Mouse (Mus musculus) CH12F3 (cell line): ENCODE data around the gene 1700028P14Rik.

Experiments
- in situ Hi-C: fragments of 300-500 bp; cut with MboI; formaldehyde crosslinking; loops from 2 replicates; pipeline ENCODE4 v1.14.3; 2020; ENCODE audit warnings: low sequenced_read_pairs

Gene 1700028P14Rik

GRCm38 (mm10) chr19:23609724-23610123, 42.9 kb downstream of the 1700028P14Rik start:
- in situ Hi-C loops = no loop called here

- in situ Hi-C loops = no loop called here
These were observed 44.7 kb downstream of the 1700028P14Rik start for GRCm38 (mm10) chr19:23607951-23608350.

- in situ Hi-C loops = no loop called here
These were observed 57.7 kb downstream of the 1700028P14Rik start for GRCm38 (mm10) chr19:23594950-23595349.

GRCm38 (mm10) chr19:23578606-23579355, 73.8 kb downstream of the 1700028P14Rik start:
- in situ Hi-C loops = no loop called here

GRCm38 (mm10) chr19:23576685-23577084, 75.9 kb downstream of the 1700028P14Rik start:
- in situ Hi-C loops = no loop called here

GRCm38 (mm10) chr19:23563693-23564092, 88.9 kb downstream of the 1700028P14Rik start:
- in situ Hi-C loops = no loop called here

- in situ Hi-C loops = no loop called here
These were observed 90.0 kb downstream of the 1700028P14Rik start for GRCm38 (mm10) chr19:23562588-23562987.

GRCm38 (mm10) chr19:23562061-23562460, 90.6 kb downstream of the 1700028P14Rik start:
- in situ Hi-C loops = no loop called here

GRCm38 (mm10) chr19:23553450-23553849, 99.2 kb downstream of the 1700028P14Rik start:
- in situ Hi-C loops = no loop called here

GRCm38 (mm10) chr19:23545604-23546003, 107.0 kb downstream of the 1700028P14Rik start:
- in situ Hi-C loops = no loop called here

GRCm38 (mm10) chr19:23543244-23544004, 109.2 kb downstream of the 1700028P14Rik start:
- in situ Hi-C loops = no loop called here

GRCm38 (mm10) chr19:23542759-23543158, 109.9 kb downstream of the 1700028P14Rik start:
- in situ Hi-C loops = no loop called here

GRCm38 (mm10) chr19:23535700-23536099, 116.9 kb downstream of the 1700028P14Rik start:
- in situ Hi-C loops = no loop called here

- in situ Hi-C loops = no loop called here
These were observed 120.7 kb downstream of the 1700028P14Rik start for GRCm38 (mm10) chr19:23531899-23532298.

- in situ Hi-C loops = loop anchor here (25.0 kb wide), 1 partner anchor 586 kb away; no protein-coding TSS in a partner anchor
These were observed 128.9 kb downstream of the 1700028P14Rik start for GRCm38 (mm10) chr19:23523711-23524110.

GRCm38 (mm10) chr19:23521831-23522230, 130.8 kb downstream of the 1700028P14Rik start:
- in situ Hi-C loops = loop anchor here (25.0 kb wide), 1 partner anchor 585 kb away; no protein-coding TSS in a partner anchor

GRCm38 (mm10) chr19:23521071-23521470, 131.5 kb downstream of the 1700028P14Rik start:
- in situ Hi-C loops = loop anchor here (25.0 kb wide), 1 partner anchor 584 kb away; no protein-coding TSS in a partner anchor

- in situ Hi-C loops = loop anchor here (25.0 kb wide), 1 partner anchor 583 kb away; no protein-coding TSS in a partner anchor
These were observed 132.0 kb downstream of the 1700028P14Rik start for GRCm38 (mm10) chr19:23520629-23521028.

- in situ Hi-C loops = loop anchor here (25.0 kb wide), 1 partner anchor 581 kb away; no protein-coding TSS in a partner anchor
These were observed 134.1 kb downstream of the 1700028P14Rik start for GRCm38 (mm10) chr19:23518477-23518876.

GRCm38 (mm10) chr19:23511303-23511702, 141.3 kb downstream of the 1700028P14Rik start:
- in situ Hi-C loops = loop anchor here (25.0 kb wide), 1 partner anchor 574 kb away; no protein-coding TSS in a partner anchor
